Mouse (Mus musculus): ENCODE measurements at regions not wholly inside any gene's neighbourhood (a gene's known extent, or its start where the extent isn't known, plus 50 kb on each side); places are given as distances from the start of the nearest gene placed in this dataset.

- DNase-seq, result no peak
These were observed 154.7 kb upstream of the Tox3 start for GRCm38 (mm10) chr8:90502879-90503278.

DNA sequence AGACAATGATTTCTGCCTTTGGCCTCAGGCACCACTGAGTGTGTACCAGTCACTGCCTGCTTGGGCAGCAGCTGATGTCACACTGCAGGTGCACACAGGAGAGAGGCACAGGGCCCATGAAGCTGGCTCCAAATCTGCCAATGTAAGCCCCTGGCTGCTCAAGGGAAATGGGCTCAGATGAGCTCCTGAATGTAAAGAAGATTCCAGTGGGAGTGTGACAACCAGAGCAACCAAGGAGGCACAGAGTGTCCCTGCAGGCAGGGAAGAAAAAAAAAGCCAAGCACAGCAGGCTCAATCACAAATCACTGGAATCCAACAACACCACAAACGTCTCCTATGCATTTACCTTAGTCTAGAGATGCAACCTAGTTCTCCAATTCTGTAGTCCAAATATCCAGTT, 151.2 kb upstream of the Tox3 start:
- no peak for DNase-seq

DNA sequence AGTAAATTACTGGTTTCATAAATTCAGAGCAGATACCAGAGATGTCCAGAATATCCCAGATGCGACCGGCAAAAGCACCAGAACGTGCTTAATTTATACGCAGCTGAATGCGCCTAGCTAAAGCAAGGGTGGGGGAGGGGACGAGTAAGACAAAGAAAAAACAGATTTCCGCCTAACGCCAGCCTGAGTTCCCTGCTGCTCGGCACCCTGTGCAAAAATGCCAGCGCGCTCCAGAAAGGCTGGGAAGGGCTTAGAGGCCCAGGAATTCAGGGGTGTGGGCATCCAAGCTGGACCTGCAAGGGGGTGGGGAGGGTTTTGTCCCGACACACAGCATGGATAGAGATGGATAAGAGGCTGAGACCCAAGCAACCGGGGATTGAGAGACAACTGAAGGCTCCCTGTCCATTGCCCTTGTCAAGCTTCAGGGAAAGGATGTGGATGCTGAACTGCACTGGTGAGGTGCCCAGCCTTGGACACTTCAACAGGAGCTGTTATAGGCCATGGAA, 148.6 kb upstream of the Tox3 start:
- no peak for DNase-seq

DNA sequence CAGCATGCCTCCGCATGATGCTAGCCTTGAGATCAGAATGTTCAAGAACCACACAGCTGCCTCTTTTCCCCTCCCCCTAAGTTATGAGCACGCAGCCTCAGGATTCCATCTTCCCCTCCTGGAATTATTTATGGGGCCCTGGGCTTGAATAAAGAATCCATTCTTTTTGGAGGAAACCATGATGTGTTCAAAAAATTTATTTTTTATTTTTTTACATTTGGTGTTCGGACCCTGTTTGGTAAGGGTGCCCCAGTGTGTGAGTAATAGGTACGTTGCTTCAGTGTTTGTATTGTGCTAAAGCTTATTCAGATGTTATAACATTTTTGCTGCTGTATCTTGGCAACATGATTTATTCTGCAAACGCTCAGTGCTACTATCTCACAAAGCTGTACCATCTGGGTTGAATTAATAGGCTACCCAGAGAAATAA, 147.8 kb upstream of the Tox3 start:
- no peak for DNase-seq

- DNase-seq, result no peak
These were observed 144.5 kb upstream of the Tox3 start for GRCm38 (mm10) chr8:90492521-90493225.

- no peak for DNase-seq
These were observed 143.5 kb upstream of the Tox3 start for GRCm38 (mm10) chr8:90491691-90492090.

GRCm38 (mm10) chr8:90490734-90491441, 142.7 kb upstream of the Tox3 start:
- DNase-seq, result no peak

DNA sequence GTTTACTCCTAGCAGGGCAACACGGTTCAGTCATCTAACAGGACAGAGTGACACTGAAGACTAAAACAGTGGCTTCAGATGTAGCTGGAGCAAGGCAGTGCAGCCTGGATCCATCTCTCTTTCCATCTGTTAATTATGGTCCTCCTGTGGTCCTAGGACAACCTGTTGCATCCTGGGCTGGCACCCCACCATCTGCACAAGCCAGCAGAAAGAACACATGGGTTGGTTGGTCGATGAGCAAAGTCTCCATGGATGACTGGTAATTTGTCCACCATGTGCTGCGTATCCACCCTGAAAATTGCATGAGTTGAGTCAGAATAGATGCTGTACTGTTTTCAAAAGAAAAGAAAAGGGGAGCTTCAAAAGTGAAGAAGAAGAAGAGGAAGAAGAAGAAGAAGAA, 138.4 kb upstream of the Tox3 start:
- no peak for DNase-seq

DNA sequence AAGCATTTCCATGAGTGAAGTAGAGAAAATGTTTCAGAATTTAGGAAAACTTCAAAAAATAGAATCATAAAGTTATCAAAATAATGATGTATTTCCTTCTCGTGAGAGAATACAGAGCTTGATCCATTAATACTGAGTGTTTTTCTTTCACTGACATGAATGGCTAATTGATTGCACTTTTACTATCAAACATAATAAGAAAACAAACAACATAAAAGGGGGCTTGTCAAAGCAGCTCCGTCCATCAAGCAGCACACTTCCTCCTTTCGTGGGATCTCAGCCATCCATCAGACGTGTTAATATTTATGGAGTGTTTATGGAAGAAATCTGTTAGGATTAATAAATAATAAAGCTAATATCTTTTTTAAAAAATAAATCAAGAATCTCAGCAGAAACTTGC, 130.0 kb upstream of the Tox3 start:
- no peak for DNase-seq

DNA sequence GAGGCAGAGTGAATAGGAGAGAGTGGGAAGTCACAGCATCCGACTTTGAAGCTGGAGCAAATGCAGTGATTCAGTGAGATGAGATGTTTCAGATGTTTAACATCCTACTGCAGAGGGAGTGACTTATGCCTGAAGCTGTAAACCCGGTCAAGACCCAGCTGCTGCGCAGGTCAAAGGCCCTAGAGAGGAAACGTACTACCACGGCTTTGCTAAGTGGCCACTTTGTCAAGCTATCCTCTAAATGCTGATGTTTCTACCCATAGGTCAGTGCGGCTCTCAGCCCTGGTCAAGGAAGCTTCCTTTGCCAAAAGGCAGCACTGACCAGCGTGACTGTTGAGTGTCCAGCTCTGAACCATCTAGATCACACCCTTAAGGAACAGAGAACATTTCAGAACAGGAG, 125.9 kb upstream of the Tox3 start:
- DNase-seq, result no peak

GRCm38 (mm10) chr8:90470826-90471225, 122.7 kb upstream of the Tox3 start:
- DNase-seq, result no peak

- no peak for DNase-seq
These were observed 115.6 kb upstream of the Tox3 start for GRCm38 (mm10) chr8:90463708-90464107.

DNA sequence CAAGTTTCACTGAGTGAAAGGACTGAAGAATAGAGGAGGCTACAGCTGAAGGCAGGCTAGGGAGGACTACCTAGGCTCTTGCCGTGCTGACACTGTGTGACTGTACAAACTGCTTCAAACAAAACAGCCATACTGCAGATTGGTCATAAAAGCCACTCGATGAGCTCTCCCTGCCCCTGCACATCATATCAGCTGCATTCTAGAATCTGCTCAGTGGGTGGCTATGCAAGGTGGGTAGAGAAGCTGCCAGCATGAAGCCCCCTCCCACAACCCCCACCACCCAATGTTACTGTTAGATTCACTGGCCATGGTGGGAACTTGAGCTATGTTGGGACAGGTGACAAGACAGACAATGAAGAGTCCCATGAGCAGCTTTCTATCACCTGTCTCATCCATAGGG, 107.2 kb upstream of the Tox3 start:
- no peak for DNase-seq

GRCm38 (mm10) chr8:90454130-90454529, 106.0 kb upstream of the Tox3 start:
- no peak for DNase-seq

DNA sequence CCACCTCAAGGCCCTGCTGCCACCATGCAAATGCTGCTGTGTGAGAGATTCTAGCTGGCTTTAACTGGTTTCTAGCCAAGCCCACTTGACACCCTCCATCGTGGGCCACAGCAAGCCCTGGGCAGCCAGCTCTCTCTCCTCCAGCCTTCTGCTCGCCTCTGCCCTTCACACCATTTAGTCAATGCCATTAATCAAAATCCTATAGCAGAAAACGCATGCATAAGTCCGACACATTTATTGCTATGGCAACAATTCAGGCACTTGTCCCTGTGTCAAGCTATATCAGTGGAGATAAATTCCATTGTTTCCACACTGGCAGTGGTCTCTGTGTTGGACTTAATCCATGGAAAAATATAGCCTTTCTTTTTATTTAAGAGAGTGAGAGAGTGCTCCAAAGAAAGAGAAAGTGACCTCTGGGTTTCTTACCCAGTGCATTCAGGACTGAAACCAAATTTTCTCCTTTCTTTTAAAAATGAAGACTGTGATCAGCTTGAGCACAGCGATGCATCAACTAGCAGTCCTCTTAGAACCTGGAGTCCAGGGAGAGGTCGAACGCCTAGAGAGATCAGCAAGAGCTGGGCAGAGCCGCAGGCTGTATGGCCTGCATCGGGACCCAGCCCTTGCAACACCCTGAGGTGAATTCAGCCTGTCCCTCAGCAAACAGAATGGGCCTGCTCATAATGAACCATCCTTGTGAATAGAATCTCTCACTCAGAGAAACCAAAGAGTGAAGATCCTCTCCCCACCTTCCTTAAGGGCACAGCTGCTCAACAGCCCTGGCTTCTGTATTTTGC, 93.1 kb upstream of the Tox3 start:
- DNase-seq, result no peak

DNA sequence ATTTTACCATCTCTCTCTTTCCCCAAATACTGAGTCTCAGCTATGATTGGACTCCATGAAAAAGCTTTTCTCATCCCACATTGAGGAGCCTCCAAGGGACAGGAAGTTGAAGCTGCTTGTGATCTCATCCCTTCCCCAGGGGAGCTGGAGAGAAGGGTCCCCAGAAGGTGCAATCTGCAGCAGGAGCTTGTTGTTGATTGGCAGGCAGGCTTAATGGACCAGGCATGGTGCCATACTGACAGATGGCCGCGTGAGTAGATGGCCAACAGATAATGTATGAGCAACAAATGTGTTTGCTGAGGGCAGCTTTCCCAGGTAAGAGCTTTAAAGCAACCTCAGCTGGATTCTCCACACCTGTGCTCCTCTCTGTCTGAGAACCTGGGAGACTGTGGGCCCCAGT, 65.9 kb upstream of the Tox3 start:
- DNase-seq, result peak; percentile 3
